Mouse (Mus musculus) embryo, embryonic 9.5 days (tissue): ENCODE measurements at regions not wholly inside any gene's neighbourhood (a gene's known extent, or its start where the extent isn't known, plus 50 kb on each side); places are given as distances from the start of the nearest gene placed in this dataset.

Experiments used
- DNase-seq: peaks from one replicate; pipeline ENCODE4 v3.0.0-alpha.2; 2017; ENCODE audit errors: extremely low spot score

GRCm38 (mm10) chr11:27833736-27834135, 505.9 kb downstream of the Gm6685 start:
- DNase-seq: no peak

- DNase-seq: no peak
These were observed 539.6 kb downstream of the Gm6685 start for GRCm38 (mm10) chr11:27799826-27800620.

GRCm38 (mm10) chr11:27753913-27754218, 585.8 kb downstream of the Gm6685 start:
- DNase-seq: no peak

- DNase-seq: peak; percentile 58
These were observed 586.3 kb downstream of the Gm6685 start for GRCm38 (mm10) chr11:27753212-27753912.

- no peak for DNase-seq
These were observed 613.6 kb downstream of the Gm6685 start for GRCm38 (mm10) chr11:27726109-27726508.

GRCm38 (mm10) chr11:27721346-27721745, 618.3 kb downstream of the Gm6685 start:
- DNase-seq: no peak

GRCm38 (mm10) chr11:27672436-27672835, 667.2 kb downstream of the Gm6685 start:
- DNase-seq: no peak
